Mouse (Mus musculus): ENCODE measurements around the gene Tcirg1.

GRCm38 (mm10) chr19:3896208-3896607 lies 10.7 kb downstream of the Tcirg1 start:
- no peak for TF ChIP-seq POLR2A (IDR thresholded peaks at IDR 0.05; ENCODE audit: borderline replicate concordance, low read depth, low read length)
- TF ChIP-seq CTCF (IDR thresholded peaks at IDR 0.05; ENCODE audit: low read depth, low read length), result no peak
